Mouse (Mus musculus): Measurements from ENCODE around the gene Dnajb12.

The Dnajb12 gene

GRCm38 (mm10) chr10:59907695-59908299 is 28.4 kb downstream of the Dnajb12 start:
- in situ Hi-C loops (cut with MboI; ENCODE audit: unreplicated experiment in 2 of 2): no loop called here

DNA sequence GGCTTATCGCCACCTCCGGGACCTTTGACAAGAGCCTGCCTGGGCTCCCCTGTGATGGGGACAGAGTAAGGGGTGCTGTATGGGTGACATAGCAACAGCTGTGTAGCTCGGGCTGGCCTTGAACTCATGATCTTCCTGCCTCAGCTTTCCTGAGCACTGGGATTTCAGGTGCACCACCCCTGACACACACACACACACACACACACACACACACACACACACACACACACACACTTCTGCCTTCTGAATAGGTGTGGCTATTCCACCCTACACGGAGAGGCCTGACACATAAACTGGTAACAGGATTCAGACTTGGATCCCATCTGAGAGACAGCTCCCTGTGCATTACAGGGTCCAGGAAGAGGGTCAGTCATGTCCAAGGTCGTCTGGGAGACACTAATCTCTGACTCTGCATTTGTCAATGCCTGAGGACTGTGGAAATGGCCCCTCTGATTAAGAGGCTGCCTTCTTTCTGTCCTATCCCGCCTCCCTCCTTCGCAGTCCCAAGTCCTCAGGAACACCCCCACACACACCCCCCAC is 29.5 kb downstream of the Dnajb12 start:
- in situ Hi-C loops (cut with MboI; ENCODE audit: unreplicated experiment in 2 of 2): no loop called here

- in situ Hi-C loops (cut with MboI; ENCODE audit: unreplicated experiment in 2 of 2): no loop called here
Measured at GRCm38 (mm10) chr10:59909357-59909847, 30.0 kb downstream of the Dnajb12 start.

DNA sequence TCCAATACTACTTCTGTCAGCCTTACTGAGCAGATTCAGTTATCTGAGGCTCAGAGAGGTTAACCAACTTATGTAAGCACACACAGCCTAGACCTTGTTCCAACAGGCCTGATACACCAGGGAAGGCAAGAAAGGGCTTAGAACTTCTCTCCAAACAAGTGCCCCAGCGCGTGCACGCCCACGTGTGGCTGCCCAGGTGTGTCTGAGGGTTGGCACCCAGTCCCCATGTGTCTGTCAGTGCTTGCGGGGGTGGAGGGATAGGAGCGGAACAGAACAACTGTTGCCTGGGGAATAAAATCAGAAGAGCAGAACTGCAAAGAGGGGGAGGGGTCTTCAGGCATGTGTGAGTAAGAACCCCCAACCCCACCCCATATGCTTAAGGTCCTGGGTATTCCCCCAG is 31.7 kb downstream of the Dnajb12 start:
- in situ Hi-C loops (cut with MboI; ENCODE audit: unreplicated experiment in 2 of 2): no loop called here

- in situ Hi-C loops (cut with MboI; ENCODE audit: unreplicated experiment in 2 of 2): no loop called here
Measured at GRCm38 (mm10) chr10:59911561-59912198, 32.3 kb downstream of the Dnajb12 start.

DNA sequence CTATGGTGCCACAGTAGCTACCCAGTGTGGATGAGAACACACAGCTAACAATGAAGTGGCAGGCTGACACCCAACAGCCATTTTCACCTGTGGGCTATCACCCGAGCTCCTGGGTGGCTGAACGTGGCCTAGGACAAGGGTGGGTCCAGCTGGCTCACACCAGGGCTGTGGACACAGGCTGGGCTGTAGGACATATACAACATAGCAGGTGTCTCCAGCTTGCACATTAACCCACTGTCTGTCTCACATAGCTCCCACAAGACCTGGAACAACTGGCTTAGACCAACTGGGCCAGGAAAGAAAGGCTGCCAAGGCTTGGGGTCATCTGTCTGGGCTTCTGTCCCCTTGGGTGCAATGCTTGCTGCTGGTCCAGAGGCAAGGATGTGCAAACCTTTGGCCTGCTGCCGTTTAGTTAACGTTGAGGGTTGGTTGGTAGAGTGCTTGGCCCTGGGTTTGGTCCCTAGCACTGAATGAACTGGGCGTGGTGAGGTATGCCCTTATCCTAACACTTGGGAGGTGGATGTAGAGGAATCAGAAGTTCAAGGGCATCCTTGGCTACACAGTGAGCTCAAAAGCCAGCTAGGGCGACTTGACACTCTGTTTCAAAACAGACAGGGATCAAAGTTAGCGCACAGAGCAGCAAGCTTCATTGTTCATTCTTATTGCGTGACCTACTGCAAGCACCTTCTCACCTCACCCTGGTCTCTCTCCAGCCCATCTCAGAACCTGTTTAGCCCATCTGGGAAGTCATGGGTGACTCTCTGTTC is 36.0 kb downstream of the Dnajb12 start:
- in situ Hi-C loops (cut with MboI; ENCODE audit: unreplicated experiment in 2 of 2): no loop called here

DNA sequence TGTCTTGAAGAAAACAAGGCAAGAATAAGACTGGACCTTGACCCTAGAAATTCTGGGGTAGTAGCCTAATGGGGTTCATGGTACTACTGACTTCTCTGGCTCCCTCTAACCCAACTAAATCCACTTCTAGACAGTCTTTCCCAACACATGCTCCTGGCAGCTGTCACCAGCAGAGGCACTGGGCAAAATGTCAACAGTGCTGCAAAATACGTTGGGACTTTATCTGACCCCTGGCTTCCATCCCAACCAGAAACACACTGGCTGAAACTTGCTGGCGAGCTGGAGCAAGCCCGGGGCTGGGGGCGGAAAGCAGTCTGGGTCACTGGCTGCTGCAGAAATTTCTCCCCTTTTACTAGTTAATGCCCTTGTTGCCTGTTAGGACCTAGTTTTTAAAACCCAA is 36.8 kb downstream of the Dnajb12 start:
- in situ Hi-C loops (cut with MboI; ENCODE audit: unreplicated experiment in 2 of 2): no loop called here

DNA sequence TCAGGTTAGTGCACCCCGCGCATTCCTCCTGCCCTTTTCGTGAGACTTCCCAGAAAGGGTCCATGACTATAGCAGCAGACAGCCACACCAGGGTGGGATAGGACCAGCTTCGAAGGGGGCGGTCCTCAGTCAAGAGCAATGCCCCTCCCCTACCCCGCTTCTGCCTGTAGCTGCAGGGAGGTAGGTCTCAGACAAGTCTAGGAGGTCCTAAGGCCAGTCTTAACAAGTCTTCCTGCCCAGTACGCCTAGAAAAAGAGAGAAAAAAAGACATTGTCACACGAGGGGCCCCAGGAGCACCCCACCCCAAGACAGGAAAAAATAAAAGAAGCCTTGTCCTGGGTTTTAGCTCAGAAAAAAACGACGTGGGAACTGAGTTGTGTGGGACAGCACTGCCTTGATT is 37.3 kb downstream of the Dnajb12 start:
- in situ Hi-C loops (cut with MboI; ENCODE audit: unreplicated experiment in 2 of 2): no loop called here

GRCm38 (mm10) chr10:59918111-59918510 is 38.8 kb downstream of the Dnajb12 start:
- in situ Hi-C loops (cut with MboI; ENCODE audit: unreplicated experiment in 2 of 2): no loop called here

- in situ Hi-C loops (cut with MboI; ENCODE audit: unreplicated experiment in 2 of 2): no loop called here
Measured at GRCm38 (mm10) chr10:59919494-59920181, 40.3 kb downstream of the Dnajb12 start.

DNA sequence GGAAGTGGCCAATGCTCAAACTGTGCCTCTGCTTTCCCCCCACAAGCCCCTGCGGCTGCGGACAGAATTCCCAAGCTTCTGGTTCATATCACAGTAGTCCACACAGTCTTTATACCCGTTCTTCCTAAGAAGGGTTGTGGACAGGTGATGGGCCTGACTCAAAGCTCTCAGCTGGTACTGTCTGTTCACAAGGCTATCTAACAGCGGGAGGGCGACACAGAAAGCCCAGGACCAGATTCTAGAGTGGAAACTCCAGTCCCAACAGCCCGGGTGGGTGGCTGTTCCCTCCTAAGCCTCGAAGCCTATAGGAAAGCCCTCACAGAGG is 41.1 kb downstream of the Dnajb12 start:
- in situ Hi-C loops (cut with MboI; ENCODE audit: unreplicated experiment in 2 of 2): no loop called here

DNA sequence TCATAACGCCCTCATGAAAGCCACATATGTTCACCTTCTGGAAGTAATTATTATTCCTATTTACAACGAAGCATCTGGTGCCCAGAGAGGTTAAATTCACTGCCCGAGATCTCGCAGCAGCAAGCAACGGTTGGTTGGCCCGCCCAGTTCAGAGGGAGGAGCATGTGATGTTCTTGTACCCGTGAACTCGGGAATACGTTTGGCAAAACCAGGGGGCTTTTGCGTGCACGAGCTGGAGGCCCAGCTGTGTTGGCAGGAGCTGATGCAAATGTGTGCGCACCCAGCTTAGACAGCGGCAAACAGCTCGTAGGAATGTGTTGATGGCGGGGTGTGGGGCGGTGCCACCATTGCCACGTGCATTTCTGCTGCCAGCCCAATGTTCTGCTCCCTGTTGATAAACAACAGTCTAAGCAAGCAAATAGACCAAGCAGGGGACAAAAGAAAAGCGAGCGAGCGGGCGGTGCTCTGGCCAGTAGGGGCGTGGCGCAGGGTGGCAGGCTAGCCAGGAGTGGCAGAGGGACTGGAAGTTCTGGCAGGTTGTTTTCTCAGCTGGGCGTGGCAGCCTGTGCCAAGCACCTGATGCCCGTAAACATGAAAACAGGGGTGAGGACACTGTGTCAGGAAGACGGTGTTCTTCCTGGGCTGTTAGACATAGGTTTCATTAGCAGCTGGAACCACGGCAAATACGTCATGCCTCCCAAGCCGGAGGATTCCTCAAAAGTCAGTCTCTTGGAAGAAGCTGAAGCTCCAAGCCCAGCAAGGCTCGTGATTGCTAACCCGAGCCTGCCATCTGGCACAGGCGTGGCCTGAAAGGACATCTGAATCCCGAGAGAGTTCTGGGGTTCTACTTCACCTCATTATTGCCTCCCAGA is 41.7 kb downstream of the Dnajb12 start:
- in situ Hi-C loops (cut with MboI; ENCODE audit: unreplicated experiment in 2 of 2): no loop called here

- in situ Hi-C loops (cut with MboI; ENCODE audit: unreplicated experiment in 2 of 2): no loop called here
Measured at GRCm38 (mm10) chr10:59923493-59923892, 44.1 kb downstream of the Dnajb12 start.

DNA sequence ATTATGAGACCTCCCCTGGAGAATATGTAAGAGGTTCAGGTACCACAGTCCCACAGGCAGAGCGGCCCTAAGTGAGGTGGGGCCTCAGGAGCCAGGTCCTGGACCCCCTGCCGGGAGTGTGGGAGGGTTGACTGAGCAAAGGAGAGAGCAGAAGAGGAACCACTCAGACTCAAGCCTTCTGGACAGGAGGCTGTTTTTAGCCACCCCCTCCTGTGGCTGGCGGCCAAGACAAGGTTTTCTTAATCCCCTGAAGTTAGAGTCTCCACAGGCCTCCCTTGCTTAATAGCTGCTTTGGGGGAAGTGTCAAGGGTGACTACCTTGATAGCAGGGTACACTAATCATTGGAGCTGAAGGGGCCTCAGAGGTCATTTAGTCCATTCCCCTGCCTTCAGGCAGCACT is 44.9 kb downstream of the Dnajb12 start:
- in situ Hi-C loops (cut with MboI; ENCODE audit: unreplicated experiment in 2 of 2): no loop called here

- in situ Hi-C loops (cut with MboI; ENCODE audit: unreplicated experiment in 2 of 2): no loop called here
Measured at GRCm38 (mm10) chr10:59929205-59929604, 49.8 kb downstream of the Dnajb12 start.

- in situ Hi-C loops (cut with MboI; ENCODE audit: unreplicated experiment in 2 of 2): no loop called here
Measured at GRCm38 (mm10) chr10:59930996-59931395, 51.6 kb downstream of the Dnajb12 start.

DNA sequence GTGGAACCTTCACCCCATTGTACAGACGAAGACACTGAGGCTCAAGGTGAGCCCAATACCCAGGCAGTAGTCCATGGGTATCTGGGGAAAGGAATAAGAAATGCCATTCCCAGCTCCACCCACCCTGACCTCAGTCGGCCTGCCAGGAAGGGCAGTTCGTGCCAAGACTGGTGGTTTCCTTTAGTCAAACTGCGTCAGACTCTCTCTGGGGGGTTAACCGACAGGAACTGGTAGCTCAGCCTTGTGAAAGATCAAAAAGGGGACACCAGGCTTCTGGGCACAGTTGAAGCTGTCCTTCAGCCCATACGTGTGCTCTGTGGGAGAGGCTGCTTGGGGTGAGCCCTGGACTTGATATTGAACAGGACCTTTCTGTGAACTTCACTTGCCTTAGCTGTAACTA is 53.2 kb downstream of the Dnajb12 start:
- in situ Hi-C loops (cut with MboI; ENCODE audit: unreplicated experiment in 2 of 2): no loop called here

DNA sequence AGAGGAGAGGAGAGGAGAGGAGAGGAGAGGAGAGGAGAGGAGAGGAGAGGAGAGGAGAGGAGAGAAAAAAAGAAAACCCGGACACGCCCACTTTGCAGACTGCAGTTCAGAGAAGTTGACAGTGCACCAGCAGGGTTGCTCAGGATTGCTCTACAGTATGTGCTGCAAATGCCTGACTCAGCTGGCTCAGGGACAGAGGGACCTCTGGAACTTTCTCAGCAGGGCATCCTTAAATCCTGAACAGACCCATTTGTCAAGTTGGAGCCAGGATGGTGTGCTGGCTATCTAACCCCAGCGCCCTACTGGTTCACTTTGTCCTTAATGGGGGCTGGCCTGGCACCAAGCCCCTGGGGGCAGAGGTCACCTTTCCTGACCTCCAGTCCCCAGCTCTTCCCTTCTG is 54.7 kb downstream of the Dnajb12 start:
- in situ Hi-C loops (cut with MboI; ENCODE audit: unreplicated experiment in 2 of 2): no loop called here

- in situ Hi-C loops (cut with MboI; ENCODE audit: unreplicated experiment in 2 of 2): no loop called here
Measured at GRCm38 (mm10) chr10:59936058-59936856, 56.9 kb downstream of the Dnajb12 start.
